Mouse (Mus musculus) C2C12 (cell line): ENCODE results near the gene Olfr157. TPM values are rescaled to one million over a fixed set of nuclear protein-coding genes. Genes with fewer than 3 reads are reported as not detected.

Experiments
- H3K27me3 ChIP-seq: one replicate; pipeline ENCODE4 v1.6.1; 2011; ENCODE audit not compliant: control insufficient read depth, insufficient read depth, insufficient read length
- H3K36me3 ChIP-seq: one replicate; pipeline ENCODE4 v1.6.1; 2011; ENCODE audit not compliant: control insufficient read depth, insufficient read depth
- H3K4me3 ChIP-seq: one replicate; pipeline ENCODE4 v1.5.1; 2011; ENCODE audit warnings: mild to moderate bottlenecking, control low read depth; ENCODE audit not compliant: poor library complexity, insufficient read depth, severe bottlenecking
- H3K79me2 ChIP-seq: one replicate; pipeline ENCODE4 v1.6.1; 2011; ENCODE audit not compliant: control insufficient read depth, insufficient read depth
- H3K79me3 ChIP-seq: one replicate; pipeline ENCODE4 v1.6.1; 2011; ENCODE audit warnings: low read depth, control low read depth
- H3ac ChIP-seq: one replicate; pipeline ENCODE3; 2011; ENCODE audit warnings: low read depth; ENCODE audit not compliant: control insufficient read depth, insufficient read length
- CEBPB ChIP-seq: IDR thresholded peaks from one replicate; pipeline ENCODE4 v1.6.1; 2011; ENCODE audit warnings: low read depth, mild to moderate bottlenecking, control low read depth, moderate library complexity
- CTCF ChIP-seq: IDR thresholded peaks from one replicate; pipeline ENCODE4 v1.5.1; 2011; ENCODE audit not compliant: control insufficient read depth, insufficient read depth, insufficient read length
- FOSL1 ChIP-seq: IDR thresholded peaks from one replicate; pipeline ENCODE4 v1.8.0; 2011; ENCODE audit warnings: mild to moderate bottlenecking, low read length; ENCODE audit not compliant: poor library complexity, insufficient read depth, severe bottlenecking
- MAX ChIP-seq: IDR thresholded peaks from one replicate; pipeline ENCODE4 v1.6.1; 2011; ENCODE audit warnings: mild to moderate bottlenecking, control low read depth
- MYOD1 ChIP-seq: IDR thresholded peaks from one replicate; pipeline ENCODE4 v1.6.1; 2011; ENCODE audit warnings: low read depth; ENCODE audit not compliant: control insufficient read depth, insufficient read length
- MYOG ChIP-seq: IDR thresholded peaks from one replicate; pipeline ENCODE4 v1.6.1; 2011; ENCODE audit not compliant: control insufficient read depth, insufficient read length; ENCODE audit errors: extremely low read depth
- USF1 ChIP-seq: IDR thresholded peaks from one replicate; pipeline ENCODE4 v1.6.1; 2011; ENCODE audit warnings: low read depth, mild to moderate bottlenecking, control low read depth, moderate library complexity
- polyA plus RNA-seq: library from polyadenylated mRNA; unstranded; fragments of >200 nt; fragmentation: generic; extraction: Trizol; gene quantifications from one replicate; pipeline ENCODE4 v1.2.1, GENCODE M21; 2012; ENCODE audit warnings: missing spikeins

Olfr157 gene
- polyA plus RNA-seq, 1 experiment: not detected

DNA sequence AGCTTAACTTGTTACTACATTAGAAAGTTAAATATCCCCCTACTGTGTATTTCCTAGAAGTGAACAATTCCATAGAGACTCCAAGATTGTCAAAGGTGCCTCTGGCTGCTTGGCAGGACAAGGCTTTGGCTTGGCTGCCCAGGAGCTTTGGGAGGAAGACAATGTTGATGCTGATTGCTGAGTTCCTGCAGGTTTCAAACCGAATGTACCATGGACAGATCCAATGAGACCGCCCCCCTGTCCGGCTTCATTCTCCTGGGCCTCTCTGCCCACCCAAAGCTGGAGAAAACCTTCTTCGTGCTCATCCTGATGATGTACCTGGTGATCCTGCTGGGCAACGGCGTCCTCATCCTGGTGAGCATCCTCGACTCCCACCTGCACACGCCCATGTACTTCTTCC is 14.1 kb upstream of the Olfr157 start:
- TF ChIP-seq MYOG (no peak), MYOD1 (no peak), FOSL1 (no peak), CTCF (no peak), CEBPB (no peak), MAX (no peak), USF1 (no peak)
- no peak overlapping the region for H3ac ChIP-seq
- H3K79me3 ChIP-seq: no peaks in the 10 kb centered on the region
- no peaks in the 10 kb centered on the region for H3K79me2 ChIP-seq
- H3K36me3 ChIP-seq: no peaks in the 10 kb centered on the region
- H3K4me3 ChIP-seq: no peak overlapping the region
- peaks cover 33% of the 10 kb centered on the region for H3K27me3 ChIP-seq

DNA sequence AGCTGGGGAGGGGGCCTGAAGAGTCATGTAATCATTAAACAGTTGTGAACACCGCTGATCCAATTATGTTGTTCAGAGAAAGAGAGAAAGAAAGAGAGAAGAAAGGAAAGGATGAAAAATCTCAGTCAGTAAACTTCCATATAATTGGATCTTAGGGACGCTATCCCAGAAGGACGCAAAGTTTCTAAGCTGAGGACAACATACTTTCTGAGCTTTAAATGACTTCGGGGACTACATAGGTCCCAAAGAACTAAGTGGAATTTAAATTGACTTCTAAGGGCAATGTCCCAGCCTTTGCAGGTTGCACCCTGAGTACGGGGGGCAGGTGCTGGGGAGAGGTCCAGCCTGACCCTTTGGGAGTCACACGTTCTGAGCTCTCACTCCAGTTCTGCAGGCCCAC is 11.3 kb upstream of the Olfr157 start, which contains the start of gene Olfr155:
Gene Olfr155, plus strand, starts transcription at position 301 of the 400 bp plus-strand sequence.
- no peaks in the 10 kb centered on the region for H3K36me3 ChIP-seq
- no peak within 1 kb of the TSS for H3ac ChIP-seq
- TF ChIP-seq FOSL1: no peak
- TF ChIP-seq MYOG: no peak
- no peak within 1 kb of the TSS for H3K4me3 ChIP-seq
- H3K79me2 ChIP-seq: no peaks in the 10 kb centered on the region
- H3K27me3 ChIP-seq: peaks cover 37% of the 10 kb centered on the region
- H3K79me3 ChIP-seq: no peaks in the 10 kb centered on the region

DNA sequence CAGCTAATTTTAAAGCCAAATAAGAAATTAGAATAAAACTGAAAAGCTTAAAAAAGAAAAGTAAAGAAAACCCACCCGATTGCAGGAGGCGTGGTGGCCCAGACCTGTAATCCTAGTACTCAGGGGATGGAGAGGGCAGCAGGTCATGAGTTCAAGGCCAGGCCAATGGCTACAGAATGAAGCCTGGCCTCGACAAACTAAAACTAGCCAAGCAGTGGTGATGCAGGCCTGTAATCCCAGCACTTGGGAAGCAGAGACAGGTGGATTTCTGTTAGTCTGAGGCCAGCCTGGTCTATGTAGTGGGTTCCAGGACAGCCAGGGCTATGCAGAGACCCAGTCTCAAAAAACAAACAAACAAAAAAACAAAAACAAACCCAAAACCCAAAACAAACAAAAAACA is 1.7 kb downstream of the Olfr157 start:
- Histone ChIP-seq H3ac (no peak overlapping the region), H3K36me3 (no peaks in the 10 kb centered on the region), H3K27me3 (peaks cover 30% of the 10 kb centered on the region), H3K4me3 (no peak overlapping the region), H3K79me3 (no peaks in the 10 kb centered on the region), H3K79me2 (no peaks in the 10 kb centered on the region)
- TF ChIP-seq MAX (no peak), MYOD1 (no peak), CEBPB (no peak), USF1 (no peak), MYOG (no peak), CTCF (no peak), FOSL1 (no peak)

DNA sequence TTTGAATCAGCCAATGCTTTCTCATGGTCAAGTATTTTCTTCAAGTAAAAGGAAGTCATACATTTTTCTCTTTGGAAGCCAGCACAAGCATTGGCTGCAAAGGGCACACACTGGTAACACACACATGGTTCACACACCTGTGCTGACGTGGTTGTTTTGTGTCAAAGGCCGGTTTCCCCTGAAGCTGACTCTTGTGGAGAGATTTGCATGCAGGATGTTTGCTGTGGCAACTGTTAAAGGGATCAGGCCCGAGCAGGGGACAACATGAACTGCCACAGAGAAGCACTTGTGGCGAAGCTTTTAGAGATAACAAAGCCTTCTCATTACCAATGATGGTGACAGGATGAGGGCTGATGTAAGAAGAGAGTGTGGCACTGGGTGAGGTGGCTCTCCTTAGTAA is 5.3 kb downstream of the Olfr157 start:
- no peaks in the 10 kb centered on the region for H3K79me3 ChIP-seq
- no peaks in the 10 kb centered on the region for H3K79me2 ChIP-seq
- no peak overlapping the region for H3K4me3 ChIP-seq
- TF ChIP-seq MYOD1: no peak
- TF ChIP-seq MAX: no peak
- TF ChIP-seq FOSL1: no peak
- TF ChIP-seq CEBPB: no peak
- no peak for TF ChIP-seq MYOG
- no peak for TF ChIP-seq CTCF
- no peak for TF ChIP-seq USF1
- peaks cover 42% of the 10 kb centered on the region for H3K27me3 ChIP-seq
- H3ac ChIP-seq: no peak overlapping the region
- no peaks in the 10 kb centered on the region for H3K36me3 ChIP-seq

DNA sequence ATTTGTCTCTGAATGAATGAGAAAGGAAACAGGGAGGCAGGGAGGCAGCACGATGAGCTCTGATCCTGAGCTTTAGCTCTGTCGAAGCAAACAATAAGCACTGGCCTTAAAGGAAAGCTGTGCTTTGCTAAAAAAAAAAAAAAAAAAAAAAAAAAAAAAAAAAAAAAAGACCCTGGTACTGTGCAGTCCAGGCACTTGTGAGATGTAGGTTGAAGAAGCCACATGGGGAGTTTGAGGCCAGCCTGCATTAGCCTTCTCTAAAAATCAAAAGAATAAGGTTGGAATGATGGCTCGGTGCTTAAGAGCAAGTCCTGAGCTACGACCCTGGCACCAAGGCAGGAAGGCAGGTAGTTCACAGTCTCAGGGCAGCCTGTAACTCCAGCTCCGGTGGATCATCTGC is 6.2 kb downstream of the Olfr157 start:
- TF ChIP-seq FOSL1 (no peak), USF1 (no peak), CEBPB (no peak), MYOD1 (no peak), MAX (no peak)
- no peaks in the 10 kb centered on the region for H3K36me3 ChIP-seq
- peaks cover 42% of the 10 kb centered on the region for H3K27me3 ChIP-seq
- no peak overlapping the region for H3K4me3 ChIP-seq
- no peaks in the 10 kb centered on the region for H3K79me3 ChIP-seq
- no peak overlapping the region for H3ac ChIP-seq
- H3K79me2 ChIP-seq: no peaks in the 10 kb centered on the region

DNA sequence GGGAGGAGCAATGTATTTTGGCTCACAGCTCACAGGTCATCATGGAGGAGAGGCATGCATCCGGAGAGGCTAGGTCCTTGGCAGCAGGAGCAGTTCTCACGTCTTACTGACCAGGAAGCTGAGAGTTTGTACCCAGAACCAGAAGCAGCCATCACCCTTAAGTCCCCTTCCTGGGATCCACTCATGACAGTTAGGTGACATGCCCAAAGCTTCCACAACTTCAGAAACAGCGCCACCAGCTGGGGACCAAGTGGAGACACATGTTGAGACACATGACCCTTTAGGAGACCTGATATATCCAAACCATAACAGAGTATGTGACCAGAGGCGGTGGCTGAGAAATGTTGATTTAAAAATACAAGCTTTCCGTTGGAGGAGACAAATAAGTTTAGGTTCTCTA is 8.0 kb downstream of the Olfr157 start:
- Histone ChIP-seq H3K79me2 (no peaks in the 10 kb centered on the region), H3K79me3 (no peaks in the 10 kb centered on the region), H3K4me3 (no peak overlapping the region), H3ac (no peak overlapping the region), H3K27me3 (peaks cover 43% of the 10 kb centered on the region), H3K36me3 (no peaks in the 10 kb centered on the region)
- TF ChIP-seq USF1 (no peak), MYOD1 (no peak), MAX (no peak), FOSL1 (no peak), MYOG (no peak), CEBPB (no peak), CTCF (no peak)
